Mouse (Mus musculus): ENCODE data around the gene Pbsn.

GRCm38 (mm10) chrX:77795858-77796174 is 57.6 kb downstream of the Pbsn start:
- TF ChIP-seq CTCF (IDR thresholded peaks at IDR 0.05; ENCODE audit: control insufficient read depth, insufficient read depth, insufficient replicate concordance, low read depth, low read length) (no peak), POLR2A (IDR thresholded peaks at IDR 0.05; ENCODE audit: control insufficient read depth, low read depth, low read length) (no peak)

Measured in testis, adult 2 months (tissue).